Mouse (Mus musculus): Measurements from ENCODE around the gene Etfa. TPM values are rescaled to one million over a fixed set of nuclear protein-coding genes. Genes with fewer than 3 reads are reported as not detected.
A peak's percentile ranks its signal among the peaks of the same experiment; 100 is the strongest.

Etfa gene
- polyA plus RNA-seq, 1 experiment from 2014 or later: 190 TPM

DNA sequence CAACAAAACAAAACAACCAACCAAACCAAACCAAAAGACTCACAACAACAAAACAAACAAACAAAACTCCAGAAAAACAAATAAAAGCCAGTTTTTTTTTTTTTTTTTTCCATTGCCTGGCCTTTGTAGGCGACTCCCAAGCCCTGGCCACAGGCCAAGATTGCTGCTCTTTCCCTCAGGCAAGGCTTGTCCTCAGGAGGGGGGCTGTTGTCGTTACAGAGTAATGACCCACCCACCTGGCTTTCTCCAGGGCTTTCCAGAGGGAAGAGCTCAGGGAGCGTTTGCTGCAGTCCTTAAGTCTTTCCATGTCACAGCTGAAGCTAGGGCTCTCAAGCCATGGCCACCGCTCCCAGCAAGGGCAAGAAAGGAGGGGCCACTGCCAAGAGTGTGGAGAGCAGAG lies 26.3 kb upstream of the Etfa start, which contains the start of gene Isl2:
Gene Isl2 (plus strand): TSS at position 296 of the 400 bp plus-strand sequence.
- WGBS: 11% methylated on average over 4 of the region's 4 CpGs
- ATAC-seq (ENCODE audit: low FRiP score, low TSS enrichment): no peak
- no peak within 1 kb of the TSS for H3K4me2 ChIP-seq (replicated peaks; ENCODE audit: low read depth, low read length)
- H3K9ac ChIP-seq (ENCODE audit: low read depth, low read length): no peak within 1 kb of the TSS
- H3K9me3 ChIP-seq (ENCODE audit: control insufficient read depth, low read length): no peaks in the 10 kb centered on the region
- no peak within 1 kb of the TSS for H3K27ac ChIP-seq (ENCODE audit: low read depth, low read length)
- H3K27me3 ChIP-seq (ENCODE audit: control insufficient read depth, insufficient read depth, low read length): peaks cover 69% of the 10 kb centered on the region
- peak within 1 kb of the TSS; percentile 4 for H3K4me3 ChIP-seq (ENCODE audit: low read length)
- H3K36me3 ChIP-seq (ENCODE audit: control insufficient read depth, insufficient read depth, low read length): no peaks in the 10 kb centered on the region
- peaks cover 20% of the 10 kb centered on the region; the same call in 1 of the 2 replicates for H3K4me1 ChIP-seq (ENCODE audit: control insufficient read depth, insufficient read depth, low read length)

- Histone ChIP-seq H3K4me1 (ENCODE audit: control insufficient read depth, insufficient read depth, low read length) (0 out of 2 replicates have a peak, but pooled peaks cover 8% of the 10 kb centered on the region), H3K36me3 (ENCODE audit: control insufficient read depth, insufficient read depth, low read length) (no peaks in the 10 kb centered on the region), H3K9me3 (ENCODE audit: control insufficient read depth, low read length) (no peaks in the 10 kb centered on the region), H3K9ac (ENCODE audit: low read depth, low read length) (no peak overlapping the region), H3K4me3 (ENCODE audit: low read length) (no peak overlapping the region), H3K27ac (ENCODE audit: low read depth, low read length) (no peak overlapping the region), H3K4me2 (replicated peaks; ENCODE audit: low read depth, low read length) (no peak overlapping the region), H3K27me3 (ENCODE audit: control insufficient read depth, insufficient read depth, low read length) (peaks cover 45% of the 10 kb centered on the region)
- ATAC-seq (ENCODE audit: low FRiP score, low TSS enrichment): no peak
- 20% methylated on average over 3 of the region's 3 CpGs for WGBS
Observed at GRCm38 (mm10) chr9:55535907-55536306, 23.9 kb upstream of the Etfa start.

DNA sequence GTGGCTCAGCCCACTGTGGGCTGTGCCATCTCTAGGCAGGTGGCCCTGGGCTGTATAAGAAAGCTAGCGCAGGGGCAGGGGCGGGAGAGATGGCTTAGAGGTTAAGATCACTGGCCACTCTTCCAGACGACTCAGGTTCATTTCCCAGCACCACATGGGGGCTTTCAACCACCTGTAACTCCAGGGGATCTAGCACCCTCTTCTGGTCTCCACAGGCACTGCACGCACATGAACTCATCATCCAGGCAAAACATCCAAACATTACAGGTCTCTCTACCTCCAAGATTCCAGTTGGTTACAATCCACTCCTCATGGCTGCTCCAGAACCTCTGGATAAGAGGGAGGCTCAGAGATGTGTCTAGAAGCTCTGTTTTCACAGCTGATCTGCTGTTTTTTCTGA lies 13.7 kb upstream of the Etfa start:
- Histone ChIP-seq H3K9me3 (ENCODE audit: control insufficient read depth, low read length) (no peaks in the 10 kb centered on the region), H3K4me2 (replicated peaks; ENCODE audit: low read depth, low read length) (no peak overlapping the region), H3K9ac (ENCODE audit: low read depth, low read length) (no peak overlapping the region), H3K4me1 (ENCODE audit: control insufficient read depth, insufficient read depth, low read length) (no peaks in the 10 kb centered on the region), H3K4me3 (ENCODE audit: low read length) (no peak overlapping the region), H3K27me3 (ENCODE audit: control insufficient read depth, insufficient read depth, low read length) (no peaks in the 10 kb centered on the region), H3K27ac (ENCODE audit: low read depth, low read length) (no peak overlapping the region), H3K36me3 (ENCODE audit: control insufficient read depth, insufficient read depth, low read length) (no peaks in the 10 kb centered on the region)
- ATAC-seq (ENCODE audit: low FRiP score, low TSS enrichment): no peak
- 46% methylated on average over 4 of the region's 4 CpGs for WGBS

DNA sequence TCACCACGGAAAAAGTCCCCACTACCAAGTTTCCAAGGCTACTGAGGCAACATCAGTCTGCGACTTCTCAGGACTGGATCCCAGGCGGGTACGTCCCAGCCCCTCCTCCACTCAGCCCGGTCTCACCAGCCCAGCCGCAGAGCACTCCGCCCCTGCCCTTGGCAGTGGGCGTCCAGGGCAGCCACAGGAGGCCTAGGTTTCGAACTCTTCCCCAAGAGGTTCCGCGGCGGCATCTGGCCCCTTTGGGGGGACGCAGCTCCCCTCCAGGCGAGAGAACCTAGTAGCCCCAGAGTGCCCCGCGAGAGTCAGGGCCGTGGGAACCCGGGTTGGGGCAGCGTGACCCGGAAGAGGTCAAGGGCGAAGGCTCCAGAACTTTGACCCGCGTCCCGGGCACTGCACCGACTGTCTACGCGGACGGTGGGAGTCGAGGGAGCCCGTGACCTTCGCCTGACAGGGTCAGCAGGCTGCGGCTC lies 486 bp downstream of the Etfa start:
- under 1% methylated on average over 31 of the region's 32 CpGs for WGBS
- Histone ChIP-seq H3K4me1 (ENCODE audit: control insufficient read depth, insufficient read depth, low read length) (peaks cover 11% of the 10 kb centered on the region; the same call in 1 of the 2 replicates), H3K27me3 (ENCODE audit: control insufficient read depth, insufficient read depth, low read length) (peaks cover 3% of the 10 kb centered on the region; the same call in 1 of the 2 replicates), H3K9ac (ENCODE audit: low read depth, low read length) (peak overlapping the region; percentile 93), H3K9me3 (ENCODE audit: control insufficient read depth, low read length) (no peaks in the 10 kb centered on the region), H3K4me3 (ENCODE audit: low read length) (peak overlapping the region; percentile 96), H3K4me2 (replicated peaks; ENCODE audit: low read depth, low read length) (peak overlapping the region; percentile 76), H3K27ac (ENCODE audit: low read depth, low read length) (peak overlapping the region; percentile 85), H3K36me3 (ENCODE audit: control insufficient read depth, insufficient read depth, low read length) (no peaks in the 10 kb centered on the region)
- peak; percentile 79 for ATAC-seq (ENCODE audit: low FRiP score, low TSS enrichment)

- Histone ChIP-seq H3K4me1 (ENCODE audit: control insufficient read depth, insufficient read depth, low read length) (peaks cover 11% of the 10 kb centered on the region; the same call in 1 of the 2 replicates), H3K27ac (ENCODE audit: low read depth, low read length) (no peak overlapping the region), H3K27me3 (ENCODE audit: control insufficient read depth, insufficient read depth, low read length) (peaks cover 3% of the 10 kb centered on the region; the same call in 1 of the 2 replicates), H3K4me2 (replicated peaks; ENCODE audit: low read depth, low read length) (peak overlapping the region; percentile 76), H3K36me3 (ENCODE audit: control insufficient read depth, insufficient read depth, low read length) (0 out of 2 replicates have a peak, but pooled peaks cover under 1% of the 10 kb centered on the region), H3K9ac (ENCODE audit: low read depth, low read length) (peak overlapping the region; percentile 93; the same call in 1 of the 2 replicates), H3K4me3 (ENCODE audit: low read length) (peak overlapping the region; percentile 96; the same call in 1 of the 2 replicates), H3K9me3 (ENCODE audit: control insufficient read depth, low read length) (no peaks in the 10 kb centered on the region)
- 83% methylated on average over 10 of the region's 10 CpGs for WGBS
- no peak for ATAC-seq (ENCODE audit: low FRiP score, low TSS enrichment)
Observed at GRCm38 (mm10) chr9:55510651-55511235, 1.3 kb downstream of the Etfa start.

DNA sequence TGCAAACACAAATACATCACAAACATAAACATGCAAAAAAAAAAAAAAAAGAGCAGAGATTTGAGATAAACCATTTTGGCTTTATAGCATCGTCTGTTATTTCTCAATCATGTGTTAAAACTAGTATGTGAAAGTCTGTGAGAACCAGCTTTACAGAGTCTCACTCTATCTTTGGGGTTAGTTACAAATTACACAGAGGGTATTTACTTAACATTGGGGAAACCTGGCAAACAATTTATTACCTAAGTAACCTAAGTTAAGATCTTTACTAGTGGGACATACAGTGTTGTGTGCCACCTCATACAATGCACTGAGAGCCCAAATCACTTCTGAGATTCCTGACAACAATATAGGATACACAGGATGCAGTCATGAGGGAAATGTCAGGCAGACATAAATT lies 2.3 kb downstream of the Etfa start:
- Histone ChIP-seq H3K27ac (ENCODE audit: low read depth, low read length) (no peak overlapping the region), H3K4me3 (ENCODE audit: low read length) (no peak overlapping the region), H3K4me2 (replicated peaks; ENCODE audit: low read depth, low read length) (no peak overlapping the region; the same call in 1 of the 2 replicates), H3K4me1 (ENCODE audit: control insufficient read depth, insufficient read depth, low read length) (peaks cover 11% of the 10 kb centered on the region; the same call in 1 of the 2 replicates), H3K9me3 (ENCODE audit: control insufficient read depth, low read length) (no peaks in the 10 kb centered on the region), H3K36me3 (ENCODE audit: control insufficient read depth, insufficient read depth, low read length) (0 out of 2 replicates have a peak, but pooled peaks cover 3% of the 10 kb centered on the region), H3K27me3 (ENCODE audit: control insufficient read depth, insufficient read depth, low read length) (peaks cover 3% of the 10 kb centered on the region; the same call in 1 of the 2 replicates), H3K9ac (ENCODE audit: low read depth, low read length) (no peak overlapping the region)
- no peak for ATAC-seq (ENCODE audit: low FRiP score, low TSS enrichment)
- 88% methylated on average over 1 of the region's 1 CpGs for WGBS

DNA sequence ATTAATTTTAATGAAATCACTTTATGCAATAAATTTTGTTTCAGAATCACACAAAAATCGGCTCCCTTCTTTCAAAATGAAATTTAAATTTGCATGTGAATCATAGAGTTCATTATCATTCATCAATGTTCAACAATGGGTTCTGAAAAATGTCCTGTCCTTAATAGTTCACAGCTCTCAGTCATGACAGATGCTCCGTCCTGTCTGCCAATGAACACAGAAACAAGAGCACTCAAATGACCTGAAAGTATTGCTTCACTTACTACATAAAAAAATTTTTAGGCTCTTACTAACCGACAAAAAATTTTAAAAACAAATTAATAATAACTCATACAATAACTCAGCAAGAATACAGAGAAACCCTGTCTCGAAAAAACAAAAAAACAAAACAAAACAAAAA lies 3.3 kb downstream of the Etfa start:
- ATAC-seq (ENCODE audit: low FRiP score, low TSS enrichment): no peak
- Histone ChIP-seq H3K36me3 (ENCODE audit: control insufficient read depth, insufficient read depth, low read length) (0 out of 2 replicates have a peak, but pooled peaks cover 3% of the 10 kb centered on the region), H3K4me3 (ENCODE audit: low read length) (no peak overlapping the region), H3K9me3 (ENCODE audit: control insufficient read depth, low read length) (no peaks in the 10 kb centered on the region), H3K9ac (ENCODE audit: low read depth, low read length) (no peak overlapping the region), H3K4me2 (replicated peaks; ENCODE audit: low read depth, low read length) (no peak overlapping the region), H3K27me3 (ENCODE audit: control insufficient read depth, insufficient read depth, low read length) (no peaks in the 10 kb centered on the region; the same call in 1 of the 2 replicates), H3K4me1 (ENCODE audit: control insufficient read depth, insufficient read depth, low read length) (peaks cover 11% of the 10 kb centered on the region; the same call in 1 of the 2 replicates), H3K27ac (ENCODE audit: low read depth, low read length) (no peak overlapping the region)
- WGBS: 87% methylated on average over 4 of the region's 4 CpGs

DNA sequence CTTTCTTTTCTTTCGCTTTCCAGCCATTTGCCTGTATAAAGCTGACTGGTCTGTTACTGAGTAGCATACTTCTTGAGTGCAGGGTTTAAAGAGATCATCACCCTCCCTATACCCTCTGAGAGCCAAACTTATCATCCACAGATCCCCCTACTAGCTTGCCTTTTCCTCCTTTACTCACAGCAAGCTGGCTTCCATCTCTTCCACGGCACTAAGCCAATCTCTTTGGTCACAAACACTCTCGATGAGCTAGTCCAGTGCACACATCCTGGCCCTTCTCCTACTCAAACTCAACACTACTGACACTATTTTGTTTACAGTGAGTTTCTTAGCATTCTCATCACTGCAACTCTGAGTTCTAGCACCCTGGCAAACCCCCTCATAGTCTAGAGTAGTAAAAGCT lies 4.1 kb downstream of the Etfa start:
- Histone ChIP-seq H3K27me3 (ENCODE audit: control insufficient read depth, insufficient read depth, low read length) (no peaks in the 10 kb centered on the region), H3K36me3 (ENCODE audit: control insufficient read depth, insufficient read depth, low read length) (0 out of 2 replicates have a peak, but pooled peaks cover 3% of the 10 kb centered on the region), H3K4me2 (replicated peaks; ENCODE audit: low read depth, low read length) (no peak overlapping the region), H3K9me3 (ENCODE audit: control insufficient read depth, low read length) (no peaks in the 10 kb centered on the region), H3K4me1 (ENCODE audit: control insufficient read depth, insufficient read depth, low read length) (peaks cover 11% of the 10 kb centered on the region; the same call in 1 of the 2 replicates), H3K4me3 (ENCODE audit: low read length) (no peak overlapping the region), H3K9ac (ENCODE audit: low read depth, low read length) (no peak overlapping the region), H3K27ac (ENCODE audit: low read depth, low read length) (no peak overlapping the region)
- ATAC-seq (ENCODE audit: low FRiP score, low TSS enrichment): no peak
- WGBS: 84% methylated on average over 3 of the region's 3 CpGs

GRCm38 (mm10) chr9:55482116-55482515 lies 29.9 kb downstream of the Etfa start:
- Histone ChIP-seq H3K36me3 (ENCODE audit: control insufficient read depth, insufficient read depth, low read length) (peaks cover 19% of the 10 kb centered on the region; the same call in 1 of the 2 replicates), H3K27ac (ENCODE audit: low read depth, low read length) (no peak overlapping the region), H3K4me3 (ENCODE audit: low read length) (no peak overlapping the region), H3K27me3 (ENCODE audit: control insufficient read depth, insufficient read depth, low read length) (no peaks in the 10 kb centered on the region), H3K4me2 (replicated peaks; ENCODE audit: low read depth, low read length) (no peak overlapping the region), H3K9me3 (ENCODE audit: control insufficient read depth, low read length) (no peaks in the 10 kb centered on the region), H3K9ac (ENCODE audit: low read depth, low read length) (no peak overlapping the region), H3K4me1 (ENCODE audit: control insufficient read depth, insufficient read depth, low read length) (no peaks in the 10 kb centered on the region)
- no peak for ATAC-seq (ENCODE audit: low FRiP score, low TSS enrichment)
- WGBS: 48% methylated on average over 2 of the region's 2 CpGs
